Mouse (Mus musculus) testis, adult 2 months (tissue): ENCODE measurements at regions not wholly inside any gene's neighbourhood (a gene's known extent, or its start where the extent isn't known, plus 50 kb on each side); places are given as distances from the start of the nearest gene placed in this dataset.

Experiments
- CTCF ChIP-seq: fragments of 200-500 bp; IDR thresholded peaks from 2 replicates; pipeline ENCODE4 v1.5.1; 2012; ENCODE audit warnings: low read depth, mild to moderate bottlenecking, inconsistent platforms, low read length, moderate library complexity; ENCODE audit not compliant: control insufficient read depth, insufficient read depth, insufficient replicate concordance
- POLR2A ChIP-seq: fragments of 200-500 bp; IDR thresholded peaks from 2 replicates; pipeline ENCODE4 v1.6.1; 2012; ENCODE audit warnings: low read depth, mild to moderate bottlenecking, inconsistent platforms, low read length, moderate library complexity; ENCODE audit not compliant: control insufficient read depth

- TF ChIP-seq CTCF: no peak
- no peak for TF ChIP-seq POLR2A
Measured at GRCm38 (mm10) chr15:68359496-68359895, 1858.8 kb upstream of the Lrrc6 start.
